Mouse (Mus musculus) spleen, adult 2 months (tissue): ENCODE measurements around the gene Unc5a.

Experiments used
- CTCF ChIP-seq: fragments of 200-500 bp; IDR thresholded peaks from 2 replicates; pipeline ENCODE4 v1.5.1; 2011; ENCODE audit warnings: mild to moderate bottlenecking, inconsistent platforms; ENCODE audit not compliant: insufficient read depth, insufficient read length, insufficient replicate concordance; ENCODE audit errors: extremely low read depth
- POLR2A ChIP-seq: fragments of 200-500 bp; IDR thresholded peaks from 2 replicates; pipeline ENCODE4 v1.6.1; 2011; ENCODE audit warnings: low read depth, low read length, inconsistent platforms

- TF ChIP-seq CTCF, result no peak
- no peak for TF ChIP-seq POLR2A
Measured at GRCm38 (mm10) chr13:54995161-54995560, 46.0 kb downstream of the Unc5a start.
